Mouse (Mus musculus): ENCODE results near the gene Bcl11b. TPM values are rescaled to one million over a fixed set of nuclear protein-coding genes. Genes with fewer than 3 reads are reported as not detected.

Bcl11b gene
- polyA plus RNA-seq, 1 experiment from 2014 or later: 4.4 TPM

DNA sequence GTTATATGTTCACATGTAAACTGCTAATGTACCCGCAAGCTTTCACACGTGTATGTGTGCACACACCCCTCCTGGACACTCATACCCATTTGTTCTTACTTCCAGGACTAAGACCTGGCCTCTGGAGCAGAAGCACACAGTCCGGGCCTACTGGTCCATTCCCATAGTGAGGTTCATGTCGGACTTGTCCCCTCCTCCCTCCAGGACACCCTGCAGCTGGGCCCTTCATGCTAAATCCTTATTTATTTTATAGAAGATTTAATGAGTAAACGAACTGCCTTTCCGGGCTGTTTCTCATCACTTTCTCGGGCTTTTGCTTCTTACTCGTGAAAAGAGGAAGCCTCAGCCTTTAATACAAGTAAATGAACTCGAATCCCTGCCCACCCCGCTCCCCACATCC lies 54.0 kb downstream of the Bcl11b start:
- 87% methylated on average over 10 of the region's 10 CpGs for WGBS
- no peak overlapping the region for H3K9ac ChIP-seq (ENCODE audit: low read length)
- no peaks in the 10 kb centered on the region for H3K36me3 ChIP-seq (ENCODE audit: control insufficient read depth, insufficient read depth, low read length)
- no peak overlapping the region for H3K4me3 ChIP-seq (ENCODE audit: control insufficient read depth in 1 of 2, insufficient read depth in 1 of 2, low read depth in 1 of 2, low read length in 2 of 2)
- H3K27me3 ChIP-seq (ENCODE audit: control insufficient read depth, insufficient read depth, low read length): no peaks in the 10 kb centered on the region
- no peaks in the 10 kb centered on the region for H3K9me3 ChIP-seq (ENCODE audit: control insufficient read depth, low read length)
- peaks cover 6% of the 10 kb centered on the region in 2 experiments for H3K4me1 ChIP-seq (ENCODE audit: control insufficient read depth in 2 of 2, insufficient read depth in 2 of 2, low read length in 2 of 2)
- no peak overlapping the region for H3K27ac ChIP-seq (replicated peaks in 1 of 2; ENCODE audit: control insufficient read depth in 1 of 2, insufficient read depth in 1 of 2, low read depth in 2 of 2, low read length in 2 of 2)
- no peak overlapping the region for H3K4me2 ChIP-seq (ENCODE audit: low read length)
- ATAC-seq (ENCODE audit: insufficient number of reproducible peaks, insufficient read depth, low FRiP score, low read depth): no peak

DNA sequence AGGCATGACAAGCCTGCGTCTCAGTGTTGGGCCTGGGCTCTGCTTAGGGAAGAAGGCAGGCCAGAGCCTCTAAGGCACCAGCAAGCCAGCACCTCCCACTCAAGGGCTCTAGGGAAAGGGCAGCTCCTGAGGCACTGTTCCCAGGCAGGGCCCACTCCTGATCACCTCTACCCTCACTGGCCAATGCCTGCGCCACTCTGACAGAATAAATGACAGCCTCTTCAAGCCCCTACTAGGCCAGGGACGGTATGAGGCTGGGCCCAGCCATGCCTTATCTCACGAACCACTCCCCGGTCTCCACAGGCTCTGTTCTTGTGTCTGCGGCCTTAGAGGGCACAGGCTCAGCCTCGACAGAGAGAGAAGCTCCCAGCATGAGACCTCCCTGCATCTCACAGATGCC lies 61.3 kb downstream of the Bcl11b start:
- no peak overlapping the region for H3K9ac ChIP-seq (ENCODE audit: low read length)
- ATAC-seq (ENCODE audit: insufficient number of reproducible peaks, insufficient read depth, low FRiP score, low read depth): peak; percentile 62
- H3K9me3 ChIP-seq (ENCODE audit: control insufficient read depth, low read length): no peaks in the 10 kb centered on the region

DNA sequence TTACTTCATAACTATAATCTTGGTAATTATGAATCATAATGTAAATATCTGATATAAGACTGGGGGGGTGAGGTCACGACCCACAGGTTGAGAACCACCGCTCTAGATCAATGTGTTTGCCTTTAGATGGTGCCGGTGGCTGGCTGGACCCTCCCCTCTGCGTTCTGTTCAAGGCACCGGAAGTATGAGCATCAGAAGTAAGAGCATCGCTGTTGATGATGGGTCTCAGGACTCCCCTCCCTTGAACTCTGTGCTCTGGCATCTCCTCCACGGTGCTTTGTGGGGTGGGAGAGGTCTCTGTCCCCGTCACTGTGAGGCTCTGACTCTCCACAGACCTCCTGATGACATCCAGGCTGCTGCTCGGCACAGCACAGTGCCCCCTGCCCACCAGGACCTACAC lies 62.6 kb downstream of the Bcl11b start:
- no peak for ATAC-seq (ENCODE audit: insufficient number of reproducible peaks, insufficient read depth, low FRiP score, low read depth)
- no peak overlapping the region for H3K4me2 ChIP-seq (ENCODE audit: low read length)
- 86% methylated on average over 9 of the region's 9 CpGs for WGBS

More for the DNA sequence above, 61.3 kb downstream of the Bcl11b start:
- Histone ChIP-seq H3K27ac (replicated peaks in 1 of 2; ENCODE audit: control insufficient read depth in 1 of 2, insufficient read depth in 1 of 2, low read depth in 2 of 2, low read length in 2 of 2) (peak overlapping the region in 1 of 2 experiments; percentile 3; a peak in 2 of 4 replicates), H3K36me3 (ENCODE audit: control insufficient read depth, insufficient read depth, low read length) (no peaks in the 10 kb centered on the region), H3K4me3 (ENCODE audit: control insufficient read depth in 1 of 2, insufficient read depth in 1 of 2, low read depth in 1 of 2, low read length in 2 of 2) (no peak overlapping the region), H3K4me2 (ENCODE audit: low read length) (no peak overlapping the region), H3K4me1 (ENCODE audit: control insufficient read depth in 2 of 2, insufficient read depth in 2 of 2, low read length in 2 of 2) (peaks cover 9 to 11% of the 10 kb centered on the region in 2 experiments; a peak in 3 of 4 replicates), H3K27me3 (ENCODE audit: control insufficient read depth, insufficient read depth, low read length) (no peaks in the 10 kb centered on the region)
- WGBS: 21% methylated on average over 7 of the region's 7 CpGs

DNA sequence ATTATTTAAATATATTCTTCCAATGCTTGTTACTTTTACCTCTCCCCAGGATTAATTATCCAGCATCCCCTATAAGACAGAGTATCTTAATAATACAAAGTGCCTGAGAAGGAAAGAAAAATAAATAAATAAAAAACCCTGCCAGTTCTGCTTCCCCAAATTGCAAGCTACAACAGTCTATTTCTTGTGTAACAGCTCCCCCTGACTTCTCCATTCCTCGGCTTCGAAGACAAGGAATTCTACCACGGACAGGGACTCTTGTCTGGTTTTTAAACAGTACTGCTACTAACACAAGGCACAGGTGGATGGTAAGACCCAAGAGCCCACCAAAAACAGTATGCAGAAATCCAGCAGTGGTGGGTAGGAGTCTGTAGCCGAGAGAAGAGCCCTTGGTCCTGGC lies 64.2 kb downstream of the Bcl11b start:
- Histone ChIP-seq H3K4me2 (ENCODE audit: low read length) (no peak overlapping the region), H3K4me1 (ENCODE audit: control insufficient read depth in 2 of 2, insufficient read depth in 2 of 2, low read length in 2 of 2) (peaks cover 15 to 16% of the 10 kb centered on the region in 2 experiments; a peak in 3 of 4 replicates), H3K4me3 (ENCODE audit: control insufficient read depth in 1 of 2, insufficient read depth in 1 of 2, low read depth in 1 of 2, low read length in 2 of 2) (no peak overlapping the region), H3K36me3 (ENCODE audit: control insufficient read depth, insufficient read depth, low read length) (no peaks in the 10 kb centered on the region), H3K27me3 (ENCODE audit: control insufficient read depth, insufficient read depth, low read length) (no peaks in the 10 kb centered on the region), H3K9ac (ENCODE audit: low read length) (no peak overlapping the region), H3K9me3 (ENCODE audit: control insufficient read depth, low read length) (no peaks in the 10 kb centered on the region), H3K27ac (replicated peaks in 1 of 2; ENCODE audit: control insufficient read depth in 1 of 2, insufficient read depth in 1 of 2, low read depth in 2 of 2, low read length in 2 of 2) (no peak overlapping the region)
- WGBS: 70% methylated on average over 4 of the region's 4 CpGs
- ATAC-seq (ENCODE audit: insufficient number of reproducible peaks, insufficient read depth, low FRiP score, low read depth): no peak

More for the DNA sequence above, 62.6 kb downstream of the Bcl11b start:
- H3K27me3 ChIP-seq (ENCODE audit: control insufficient read depth, insufficient read depth, low read length): no peaks in the 10 kb centered on the region
- no peaks in the 10 kb centered on the region for H3K36me3 ChIP-seq (ENCODE audit: control insufficient read depth, insufficient read depth, low read length)
- H3K9ac ChIP-seq (ENCODE audit: low read length): no peak overlapping the region
- no peaks in the 10 kb centered on the region for H3K9me3 ChIP-seq (ENCODE audit: control insufficient read depth, low read length)
- peaks cover 9 to 11% of the 10 kb centered on the region in 2 experiments; a peak in 3 of 4 replicates for H3K4me1 ChIP-seq (ENCODE audit: control insufficient read depth in 2 of 2, insufficient read depth in 2 of 2, low read length in 2 of 2)
- H3K4me3 ChIP-seq (ENCODE audit: control insufficient read depth in 1 of 2, insufficient read depth in 1 of 2, low read depth in 1 of 2, low read length in 2 of 2): no peak overlapping the region
- H3K27ac ChIP-seq (replicated peaks in 1 of 2; ENCODE audit: control insufficient read depth in 1 of 2, insufficient read depth in 1 of 2, low read depth in 2 of 2, low read length in 2 of 2): no peak overlapping the region

DNA sequence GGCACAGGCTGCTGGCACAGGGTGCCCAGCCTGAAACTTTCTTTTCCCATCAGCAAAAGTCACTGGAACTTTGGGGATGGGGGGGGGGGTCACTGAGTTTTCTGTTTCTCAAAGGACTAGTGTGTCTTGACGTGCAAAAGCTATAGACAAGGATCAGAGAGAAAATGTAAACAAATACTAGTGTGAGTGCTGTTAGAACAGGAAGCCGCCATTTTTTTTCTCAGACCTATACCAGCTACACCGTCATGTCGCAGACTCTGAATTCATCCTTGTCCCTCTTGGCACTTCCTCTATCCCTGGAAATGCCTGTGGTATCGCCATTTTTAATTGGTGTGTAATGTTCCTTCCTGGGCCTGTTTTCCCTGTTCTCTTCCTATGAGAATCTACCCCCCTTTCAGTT lies 66.4 kb downstream of the Bcl11b start:
- no peaks in the 10 kb centered on the region for H3K27me3 ChIP-seq (ENCODE audit: control insufficient read depth, insufficient read depth, low read length)
- 76% methylated on average over 5 of the region's 5 CpGs for WGBS
- no peak overlapping the region for H3K27ac ChIP-seq (replicated peaks in 1 of 2; ENCODE audit: control insufficient read depth in 1 of 2, insufficient read depth in 1 of 2, low read depth in 2 of 2, low read length in 2 of 2)
- H3K4me1 ChIP-seq (ENCODE audit: control insufficient read depth in 2 of 2, insufficient read depth in 2 of 2, low read length in 2 of 2): peaks cover 14 to 18% of the 10 kb centered on the region in 2 experiments; a peak in 3 of 4 replicates
- H3K9ac ChIP-seq (ENCODE audit: low read length): no peak overlapping the region
- H3K4me2 ChIP-seq (ENCODE audit: low read length): no peak overlapping the region
- no peak overlapping the region for H3K4me3 ChIP-seq (ENCODE audit: control insufficient read depth in 1 of 2, insufficient read depth in 1 of 2, low read depth in 1 of 2, low read length in 2 of 2)
- no peaks in the 10 kb centered on the region for H3K9me3 ChIP-seq (ENCODE audit: control insufficient read depth, low read length)
- ATAC-seq (ENCODE audit: insufficient number of reproducible peaks, insufficient read depth, low FRiP score, low read depth): no peak
- H3K36me3 ChIP-seq (ENCODE audit: control insufficient read depth, insufficient read depth, low read length): no peaks in the 10 kb centered on the region

DNA sequence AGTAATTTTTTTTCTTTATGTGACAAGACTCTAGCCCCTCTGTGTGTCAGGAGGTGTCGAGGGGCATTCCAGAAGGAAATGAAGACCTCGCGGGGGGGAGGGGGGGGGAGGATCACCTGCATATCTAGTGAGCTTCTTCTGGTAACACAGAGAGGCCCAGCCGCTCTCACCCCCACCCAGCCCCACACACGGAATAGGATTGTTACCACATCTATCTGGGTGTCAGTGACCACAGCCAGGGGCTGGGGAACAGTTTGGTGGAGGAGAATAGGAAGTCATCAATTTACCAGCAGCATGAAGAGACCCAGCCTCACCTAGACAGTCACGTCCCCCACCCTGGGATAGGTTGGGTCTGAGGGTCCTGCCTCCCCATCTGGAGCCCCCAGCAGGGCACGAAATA lies 67.0 kb downstream of the Bcl11b start:
- 75% methylated on average over 7 of the region's 7 CpGs for WGBS
- no peak overlapping the region for H3K4me3 ChIP-seq (ENCODE audit: control insufficient read depth in 1 of 2, insufficient read depth in 1 of 2, low read depth in 1 of 2, low read length in 2 of 2)

DNA sequence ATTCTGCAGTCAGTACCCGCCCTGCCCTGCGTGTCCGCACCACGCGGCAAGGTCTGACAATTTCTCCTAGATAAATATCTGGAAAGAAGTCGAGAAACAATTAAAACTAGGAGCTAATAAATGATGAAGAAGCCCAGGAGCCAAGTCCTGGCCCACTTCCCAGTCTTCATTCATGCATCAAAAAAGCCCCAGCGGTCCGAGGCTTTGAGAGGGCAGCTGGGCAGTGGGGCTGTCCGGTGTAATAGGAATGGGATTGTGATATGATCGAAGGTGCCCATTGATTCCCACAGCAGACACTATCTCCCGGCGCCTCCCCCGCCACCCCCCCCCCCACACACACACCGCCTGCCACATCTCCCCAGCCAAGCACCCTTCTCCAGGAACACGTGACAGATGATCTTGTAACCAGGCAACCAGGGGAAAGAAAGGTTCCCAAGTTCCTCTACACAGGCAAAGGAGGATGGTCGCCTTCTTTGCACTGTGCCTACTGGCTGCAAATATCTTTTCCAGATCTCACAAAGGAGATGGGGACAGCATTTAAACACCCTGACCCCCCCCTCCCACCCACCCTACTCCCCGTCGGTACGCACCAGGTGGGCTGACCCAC lies 68.5 kb downstream of the Bcl11b start:
- WGBS: 63% methylated on average over 19 of the region's 19 CpGs
- H3K9me3 ChIP-seq (ENCODE audit: control insufficient read depth, low read length): no peaks in the 10 kb centered on the region
- ATAC-seq (ENCODE audit: insufficient number of reproducible peaks, insufficient read depth, low FRiP score, low read depth): no peak
- no peaks in the 10 kb centered on the region for H3K36me3 ChIP-seq (ENCODE audit: control insufficient read depth, insufficient read depth, low read length)
- H3K9ac ChIP-seq (ENCODE audit: low read length): no peak overlapping the region
- H3K27ac ChIP-seq (replicated peaks in 1 of 2; ENCODE audit: control insufficient read depth in 1 of 2, insufficient read depth in 1 of 2, low read depth in 2 of 2, low read length in 2 of 2): no peak overlapping the region
- no peak overlapping the region for H3K4me2 ChIP-seq (ENCODE audit: low read length)
- H3K27me3 ChIP-seq (ENCODE audit: control insufficient read depth, insufficient read depth, low read length): no peaks in the 10 kb centered on the region
- peaks cover 21 to 27% of the 10 kb centered on the region in 2 experiments for H3K4me1 ChIP-seq (ENCODE audit: control insufficient read depth in 2 of 2, insufficient read depth in 2 of 2, low read length in 2 of 2)
- H3K4me3 ChIP-seq (ENCODE audit: control insufficient read depth in 1 of 2, insufficient read depth in 1 of 2, low read depth in 1 of 2, low read length in 2 of 2): no peak overlapping the region

More for the DNA sequence above, 67.0 kb downstream of the Bcl11b start:
- Histone ChIP-seq H3K27ac (replicated peaks in 1 of 2; ENCODE audit: control insufficient read depth in 1 of 2, insufficient read depth in 1 of 2, low read depth in 2 of 2, low read length in 2 of 2) (no peak overlapping the region), H3K27me3 (ENCODE audit: control insufficient read depth, insufficient read depth, low read length) (no peaks in the 10 kb centered on the region), H3K4me2 (ENCODE audit: low read length) (no peak overlapping the region), H3K36me3 (ENCODE audit: control insufficient read depth, insufficient read depth, low read length) (no peaks in the 10 kb centered on the region), H3K9ac (ENCODE audit: low read length) (no peak overlapping the region), H3K4me1 (ENCODE audit: control insufficient read depth in 2 of 2, insufficient read depth in 2 of 2, low read length in 2 of 2) (peaks cover 13 to 18% of the 10 kb centered on the region in 2 experiments), H3K9me3 (ENCODE audit: control insufficient read depth, low read length) (no peaks in the 10 kb centered on the region)
- no peak for ATAC-seq (ENCODE audit: insufficient number of reproducible peaks, insufficient read depth, low FRiP score, low read depth)

DNA sequence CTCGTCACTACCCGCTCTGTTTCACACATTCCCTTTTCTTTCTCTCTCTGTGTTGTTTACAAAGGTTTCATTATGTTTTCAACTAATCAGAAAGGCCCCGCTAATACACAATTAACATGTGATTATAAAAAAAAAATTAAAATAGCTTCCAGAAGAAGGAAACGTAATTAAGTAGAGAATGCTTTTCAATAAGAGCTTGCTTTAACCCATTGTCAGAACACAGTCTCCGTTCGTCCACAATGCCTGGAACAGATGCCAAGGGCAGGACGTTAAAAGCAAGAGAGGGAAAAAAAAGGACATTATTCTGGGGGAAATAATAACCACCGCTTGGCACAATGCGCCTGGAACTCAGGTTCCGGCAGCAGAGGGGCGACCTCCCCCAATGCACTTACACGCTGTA lies 71.3 kb downstream of the Bcl11b start:
- WGBS: 81% methylated on average over 12 of the region's 12 CpGs
- Histone ChIP-seq H3K4me2 (ENCODE audit: low read length) (no peak overlapping the region), H3K4me1 (ENCODE audit: control insufficient read depth in 2 of 2, insufficient read depth in 2 of 2, low read length in 2 of 2) (peaks cover 35 to 49% of the 10 kb centered on the region in 2 experiments), H3K9ac (ENCODE audit: low read length) (no peak overlapping the region), H3K36me3 (ENCODE audit: control insufficient read depth, insufficient read depth, low read length) (no peaks in the 10 kb centered on the region), H3K27ac (replicated peaks in 1 of 2; ENCODE audit: control insufficient read depth in 1 of 2, insufficient read depth in 1 of 2, low read depth in 2 of 2, low read length in 2 of 2) (no peak overlapping the region), H3K27me3 (ENCODE audit: control insufficient read depth, insufficient read depth, low read length) (no peaks in the 10 kb centered on the region), H3K9me3 (ENCODE audit: control insufficient read depth, low read length) (no peaks in the 10 kb centered on the region), H3K4me3 (ENCODE audit: control insufficient read depth in 1 of 2, insufficient read depth in 1 of 2, low read depth in 1 of 2, low read length in 2 of 2) (no peak overlapping the region)
- ATAC-seq (ENCODE audit: insufficient number of reproducible peaks, insufficient read depth, low FRiP score, low read depth): no peak
